Mouse (Mus musculus) ES-E14 (cell line): Measurements from ENCODE around the gene Zfp541.

ENCODE experiments used
- MAFK ChIP-seq: IDR thresholded peaks from 2 replicates; pipeline ENCODE4 v1.6.1; 2014; ENCODE audit warnings: mild to moderate bottlenecking, low read depth, low read length, inconsistent platforms; ENCODE audit not compliant: insufficient read depth
- ZNF384 ChIP-seq: IDR thresholded peaks from 2 replicates; pipeline ENCODE4 v1.6.1; 2012; ENCODE audit warnings: low read depth, low read length, inconsistent platforms

- TF ChIP-seq ZNF384 (no peak), MAFK (no peak)
These were observed 41.1 kb downstream of the Zfp541 start for GRCm38 (mm10) chr7:16102686-16103226.
